Mouse (Mus musculus) inflammation-experienced regulatory T-cells, adult 6 months (primary cell): ENCODE measurements around the gene Gm30191. TPM values are rescaled to one million over a fixed set of nuclear protein-coding genes. Genes with fewer than 3 reads are reported as not detected.
A peak's percentile ranks its signal among the peaks of the same experiment; 100 is the strongest.

Experiments
- ATAC-seq: one replicate; pipeline ENCODE4 v1.8.0; 2017
- polyA plus RNA-seq, 3 experiments: library from polyadenylated mRNA; unstranded; fragments of 100-300 nt; shearing (Covaris generic); gene quantifications; one replicate each; pipeline ENCODE4 v1.2.1; 2017

Gene Gm30191
- polyA plus RNA-seq = not detected

GRCm38 (mm10) chr4:134246719-134247258, at the start of gene Gm30191:
Gene Gm30191, plus strand, starts transcription at chr4:134246935.
- ATAC-seq = no peak

GRCm38 (mm10) chr4:134199371-134199770, 47.4 kb upstream of the Gm30191 start:
- no peak for ATAC-seq

- no peak for ATAC-seq
Measured at GRCm38 (mm10) chr4:134202904-134203303, 43.8 kb upstream of the Gm30191 start, which contains the start of gene Gm7534. Gene Gm7534, minus strand, starts transcription at chr4:134203004.

GRCm38 (mm10) chr4:134203340-134203896, 43.3 kb upstream of the Gm30191 start:
- no peak for ATAC-seq

- no peak for ATAC-seq
Measured at GRCm38 (mm10) chr4:134206488-134207053, 40.2 kb upstream of the Gm30191 start.

- ATAC-seq = no peak
Measured at GRCm38 (mm10) chr4:134222793-134223600, 23.7 kb upstream of the Gm30191 start.

DNA sequence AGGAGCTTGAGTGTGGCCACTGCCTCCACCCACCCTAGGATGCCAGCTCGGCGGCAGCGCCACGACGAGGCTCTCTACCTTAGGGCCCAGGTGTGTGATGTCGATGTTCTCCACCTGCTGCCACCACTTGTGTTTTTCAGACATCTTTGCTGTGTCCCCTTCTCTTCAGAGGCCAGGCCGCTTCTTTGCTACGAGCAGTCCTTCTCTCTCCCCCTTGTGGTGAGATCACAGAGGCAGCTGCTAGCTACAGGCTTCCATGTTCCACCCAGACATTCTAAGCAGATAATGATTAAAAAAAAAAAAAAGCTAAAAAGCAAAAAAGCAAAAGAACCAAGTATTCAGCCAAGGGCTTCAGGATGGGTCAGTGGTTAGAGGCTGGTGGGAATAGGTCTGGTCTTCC, 19.5 kb upstream of the Gm30191 start, which contains the start of gene Catsper4:
TSS of gene Catsper4 (minus strand) at position 190 of the 400 bp plus-strand sequence.
- no peak for ATAC-seq

DNA sequence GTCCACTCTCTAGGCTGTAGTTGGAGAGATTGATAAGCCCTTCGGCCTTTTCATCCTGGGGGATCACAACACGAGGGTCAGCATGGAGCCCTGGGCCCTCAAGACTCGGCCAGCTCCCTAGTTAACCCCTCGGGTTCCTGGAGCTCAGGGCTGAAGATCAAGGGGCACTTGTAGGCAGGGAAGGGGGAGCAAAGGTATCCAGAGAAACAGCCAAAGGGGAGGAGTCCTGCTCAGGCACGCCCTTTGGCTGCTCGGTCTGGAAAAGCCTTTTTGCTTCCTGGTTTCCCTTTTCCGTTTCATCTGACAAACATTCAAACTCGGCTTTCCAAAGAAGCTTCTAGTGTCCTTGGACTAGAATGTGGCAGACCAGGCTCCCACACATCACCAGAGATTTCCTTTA, 16.3 kb upstream of the Gm30191 start:
- ATAC-seq = no peak

DNA sequence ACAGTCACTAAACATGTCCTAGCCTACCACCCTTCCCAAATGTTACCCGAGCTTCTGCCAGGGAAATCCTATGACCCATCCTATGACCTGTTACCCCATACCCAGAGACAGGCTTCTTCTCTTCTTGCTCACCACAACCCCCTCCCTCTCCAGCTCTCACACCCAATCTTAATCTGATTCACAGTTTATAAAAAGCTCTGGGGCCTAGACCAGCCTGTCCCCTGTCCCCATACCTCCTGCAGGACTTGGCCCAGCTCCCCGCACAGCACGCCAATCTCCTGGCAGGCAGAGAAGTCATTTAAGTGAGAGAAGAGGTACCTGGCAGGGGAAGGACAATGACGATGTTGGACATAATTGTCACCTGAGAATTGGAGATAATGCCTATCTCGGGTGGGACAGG, 11.9 kb upstream of the Gm30191 start:
- ATAC-seq = no peak

GRCm38 (mm10) chr4:134237582-134238278, 9.0 kb upstream of the Gm30191 start:
- no peak for ATAC-seq

DNA sequence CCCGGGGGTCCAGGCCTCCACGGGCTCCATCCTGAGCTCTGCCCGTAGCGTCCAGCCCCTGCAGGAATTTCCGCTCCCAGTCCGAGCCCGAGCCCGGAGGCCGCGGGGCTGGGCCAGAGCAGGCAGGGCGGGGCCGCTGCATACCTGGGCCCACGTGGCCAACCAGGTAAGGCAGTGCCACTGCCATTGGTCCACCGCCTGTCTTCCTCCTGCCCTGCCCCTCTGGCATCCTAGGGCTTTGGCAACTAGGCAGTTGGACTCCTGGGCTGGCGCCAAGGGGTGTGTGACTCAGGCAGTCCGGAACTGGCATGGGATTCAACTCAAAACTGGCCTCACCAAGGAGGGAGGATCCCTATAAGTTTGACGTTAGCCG, 8.5 kb upstream of the Gm30191 start, which contains the start of gene Cnksr1:
TSS of gene Cnksr1 (minus strand) at position 121 of the 373 bp plus-strand sequence.
- no peak for ATAC-seq

- no peak for ATAC-seq
Measured at GRCm38 (mm10) chr4:134238686-134239085, 8.0 kb upstream of the Gm30191 start.

DNA sequence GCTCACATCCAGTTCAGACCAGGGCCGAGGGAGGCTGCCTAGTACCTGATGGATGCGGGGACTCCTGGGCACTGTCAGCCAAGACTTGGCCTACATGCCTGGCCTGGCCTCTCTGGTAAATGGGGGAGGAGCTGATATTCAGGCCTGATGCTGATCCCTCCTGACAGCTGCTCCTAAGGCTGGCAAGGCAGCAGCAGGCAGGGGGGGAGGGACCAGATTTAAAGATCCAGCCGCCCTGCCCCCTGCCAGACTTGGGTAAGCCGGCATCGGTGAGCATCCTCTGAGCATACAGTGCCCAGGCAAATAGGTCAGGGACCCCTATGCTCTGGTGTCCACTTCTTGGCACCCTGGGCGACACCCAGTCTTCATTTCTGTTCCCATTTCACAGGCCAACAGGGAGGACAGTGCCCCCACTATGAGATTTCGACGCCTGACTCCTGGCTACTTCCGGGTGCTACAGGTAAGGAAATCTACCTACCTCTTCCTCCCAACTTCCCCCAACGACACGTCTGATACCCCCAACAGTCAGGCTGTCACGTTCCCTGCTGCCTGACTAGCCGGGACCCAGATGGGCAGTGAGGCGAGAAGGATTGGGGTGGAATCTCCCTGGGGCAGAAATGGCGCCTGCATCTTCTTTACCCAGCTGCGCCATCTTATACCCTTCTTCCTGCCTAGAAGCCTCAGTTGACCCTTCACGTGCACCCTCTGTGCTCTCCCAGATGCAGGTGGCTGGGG, 3.1 kb upstream of the Gm30191 start, which contains the start of gene E130218I03Rik:
TSS of gene E130218I03Rik (plus strand) at position 147 of the 735 bp plus-strand sequence.
- no peak for ATAC-seq

DNA sequence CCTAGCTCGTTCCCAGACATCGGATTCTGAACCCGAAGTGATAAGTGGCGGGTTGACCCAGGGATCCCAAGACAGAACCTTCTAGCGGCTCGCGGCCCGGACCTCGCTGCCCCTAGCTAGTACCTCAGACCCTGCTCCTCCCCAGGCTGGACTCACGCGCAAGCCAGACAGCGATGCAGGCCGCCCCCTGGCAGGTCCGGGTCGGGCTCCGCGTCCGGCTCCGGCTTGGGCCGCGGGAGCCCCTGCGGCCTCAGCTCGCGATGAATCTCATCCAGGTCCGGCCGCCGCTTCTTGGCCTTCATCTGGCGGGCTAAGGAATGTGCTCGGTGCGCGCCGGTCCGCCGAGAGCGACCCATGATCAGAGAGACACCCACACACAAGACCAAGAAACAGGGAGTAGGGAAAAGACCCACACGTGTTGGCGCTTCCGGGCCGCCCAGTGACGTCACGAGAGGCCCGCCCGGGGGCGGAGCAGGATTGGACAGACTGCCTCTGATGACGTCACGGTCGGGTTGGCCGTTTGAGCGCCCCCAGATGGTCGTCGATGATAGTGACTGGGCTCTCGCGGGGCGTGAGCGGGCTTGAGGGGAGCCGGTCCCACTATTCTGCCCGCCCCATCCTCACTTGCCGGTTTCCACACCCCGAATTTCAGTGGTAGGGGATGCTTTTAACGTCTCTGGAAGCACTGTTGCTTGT, 1.4 kb upstream of the Gm30191 start, which contains the start of gene Zfp593:
TSS of gene Zfp593 (minus strand) at position 445 of the 696 bp plus-strand sequence.
- peak; percentile 95 for ATAC-seq

- ATAC-seq = no peak
Measured at GRCm38 (mm10) chr4:134246256-134246655, 479 bp upstream of the Gm30191 start.

DNA sequence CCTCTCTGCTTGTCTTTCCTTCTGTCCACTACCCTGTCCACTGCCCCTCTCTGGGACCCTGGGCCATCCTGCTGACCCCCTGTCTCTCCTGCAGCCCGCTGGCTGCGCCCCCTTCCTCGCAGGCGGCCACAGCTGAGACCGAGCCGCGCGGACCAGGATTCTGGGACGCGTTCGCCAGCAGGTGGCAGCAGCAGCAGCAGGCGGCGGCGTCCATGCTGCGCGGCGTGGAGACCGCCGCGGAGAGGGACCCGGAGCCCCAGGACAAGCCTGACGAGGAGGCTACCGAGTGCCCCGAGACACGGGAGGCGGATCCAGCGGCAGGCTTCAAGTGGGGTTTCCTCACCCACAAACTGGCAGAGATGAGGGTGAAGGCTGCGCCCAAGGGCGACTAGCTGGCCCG, 2.9 kb downstream of the Gm30191 start:
- ATAC-seq = peak; percentile 33

DNA sequence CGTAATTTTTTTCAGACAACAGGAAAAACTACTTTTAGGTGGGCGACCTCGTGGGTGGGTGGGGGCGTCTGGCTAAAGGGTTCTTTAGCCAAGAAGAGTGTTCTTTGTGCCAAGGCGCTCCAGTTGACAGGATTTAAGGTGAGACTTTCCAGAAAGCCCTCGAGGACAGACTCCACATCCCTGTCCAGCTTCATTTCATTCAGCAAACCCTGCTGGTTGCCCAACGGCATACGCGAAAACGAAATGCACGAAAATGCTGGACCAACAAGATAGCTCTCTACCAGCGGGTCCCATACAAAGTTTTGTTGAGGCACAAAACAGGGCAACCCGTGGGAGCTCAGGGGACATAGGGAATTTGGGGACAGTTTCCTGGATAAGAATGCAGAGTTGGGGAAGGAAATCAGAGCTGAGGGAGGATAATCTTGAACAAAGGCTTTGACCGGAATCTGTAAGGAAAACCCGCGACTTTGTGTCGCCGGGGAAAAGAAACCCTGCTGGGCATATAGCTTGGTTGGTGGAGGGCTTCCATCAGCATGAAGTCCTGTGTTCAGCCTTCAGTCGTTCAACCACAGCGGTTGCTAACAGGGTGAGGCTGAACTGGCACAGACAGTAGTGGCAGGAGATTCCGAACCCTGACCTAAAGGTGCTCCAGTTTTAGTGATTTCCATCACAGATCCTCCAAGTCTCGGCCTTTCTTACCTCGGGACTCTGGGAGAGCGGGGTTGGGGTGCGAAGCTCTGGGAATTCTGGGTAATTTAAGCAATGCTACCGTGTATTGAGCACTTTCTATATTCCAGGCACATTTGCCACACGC, 3.6 kb downstream of the Gm30191 start:
- ATAC-seq = no peak

GRCm38 (mm10) chr4:134250930-134251240, 4.2 kb downstream of the Gm30191 start:
- ATAC-seq = no peak

GRCm38 (mm10) chr4:134251241-134252130, 4.8 kb downstream of the Gm30191 start:
- ATAC-seq = peak; percentile 32
